Mouse (Mus musculus) neural tube, embryonic 15.5 days (tissue): ENCODE measurements around the gene Stk25. TPM values are rescaled to one million over a fixed set of nuclear protein-coding genes. Genes with fewer than 3 reads are reported as not detected.

Source experiments
- ATAC-seq: fragments of 200-750 bp; cut with Nextera tagmentation; 2 replicates; pipeline ENCODE4 v1.8.0; 2017; ENCODE audit warnings: mild to moderate bottlenecking, moderate TSS enrichment, moderate library complexity; ENCODE audit not compliant: low FRiP score
- H3K27ac ChIP-seq: fragments of 300-500 bp; sonication (generic); replicated peaks from 2 replicates; pipeline ENCODE4 v1.5.1; 2015; ENCODE audit warnings: mild to moderate bottlenecking, inconsistent platforms
- H3K27me3 ChIP-seq: fragments of 300-500 bp; sonication (generic); replicated peaks from 2 replicates; pipeline ENCODE4 v1.6.1; 2015; ENCODE audit warnings: inconsistent platforms
- H3K36me3 ChIP-seq: fragments of 300-500 bp; sonication (generic); 2 replicates; pipeline ENCODE4 v1.6.1; 2015; ENCODE audit warnings: inconsistent platforms
- H3K4me1 ChIP-seq: fragments of 300-500 bp; sonication (generic); 2 replicates; pipeline ENCODE4 v1.6.1; 2015; ENCODE audit warnings: inconsistent platforms
- H3K4me2 ChIP-seq: fragments of 300-500 bp; sonication (generic); 2 replicates; pipeline ENCODE4 v1.6.1; 2015; ENCODE audit warnings: inconsistent platforms, mild to moderate bottlenecking, moderate library complexity
- H3K4me3 ChIP-seq: fragments of 300-500 bp; sonication (generic); replicated peaks from 2 replicates; pipeline ENCODE4 v1.5.1; 2015; ENCODE audit warnings: mild to moderate bottlenecking, inconsistent platforms
- H3K9ac ChIP-seq: fragments of 300-500 bp; sonication (generic); replicated peaks from 2 replicates; pipeline ENCODE4 v1.6.1; 2015; ENCODE audit warnings: mild to moderate bottlenecking, inconsistent platforms
- H3K9me3 ChIP-seq: fragments of 300-500 bp; sonication (generic); replicated peaks from 2 replicates; pipeline ENCODE4 v1.6.1; 2016; ENCODE audit warnings: inconsistent platforms
- WGBS: fragments of 180-500 bp; shearing (Covaris S2); methylation state at CpG from one replicate; pipeline ENCODE4 v1.1.7; 2015; ENCODE audit warnings: mixed read lengths; 5-methylcytosine and 5-hydroxymethylcytosine counted together
- polyA plus RNA-seq: library from polyadenylated mRNA; unstranded; fragments of >200 nt; fragmentation: Nextera tagmentation; extraction: Ambion mirVana; gene quantifications from 2 replicates; pipeline ENCODE4 v1.2.1, GENCODE M21; 2015

Gene Stk25
- polyA plus RNA-seq, 1 experiment from 2014 or later, result 346 TPM

GRCm38 (mm10) chr1:93691106-93691505 lies 32.6 kb upstream of the Stk25 start:
- ATAC-seq, result no peak
- H3K27me3 ChIP-seq, result no peaks in the 10 kb centered on the region

GRCm38 (mm10) chr1:93689901-93690496 lies 31.5 kb upstream of the Stk25 start:
- Histone ChIP-seq H3K36me3 (peaks cover 7% of the 10 kb centered on the region), H3K9ac (no peak overlapping the region), H3K9me3 (no peaks in the 10 kb centered on the region), H3K27ac (no peak overlapping the region), H3K4me2 (no peak overlapping the region), H3K4me3 (no peak overlapping the region), H3K4me1 (peaks cover 31% of the 10 kb centered on the region), H3K27me3 (no peaks in the 10 kb centered on the region)
- WGBS, result 84% methylated on average over 7 of the region's 7 CpGs
- no peak for ATAC-seq

More at GRCm38 (mm10) chr1:93691106-93691505, 32.6 kb upstream of the Stk25 start:
- Histone ChIP-seq H3K4me3 (no peak overlapping the region), H3K4me1 (peaks cover 27% of the 10 kb centered on the region), H3K4me2 (no peak overlapping the region), H3K36me3 (peaks cover 16% of the 10 kb centered on the region), H3K27ac (no peak overlapping the region), H3K9me3 (no peaks in the 10 kb centered on the region), H3K9ac (no peak overlapping the region)
- 95% methylated on average over 8 of the region's 8 CpGs for WGBS

- WGBS, result 62% methylated on average over 8 of the region's 8 CpGs
- no peaks in the 10 kb centered on the region; the same call in 1 of the 2 replicates for H3K27me3 ChIP-seq
These were observed 29.7 kb upstream of the Stk25 start for GRCm38 (mm10) chr1:93688154-93688553.

GRCm38 (mm10) chr1:93686961-93687320 lies 28.5 kb upstream of the Stk25 start:
- Histone ChIP-seq H3K27ac (peak overlapping the region; percentile 78), H3K9ac (peak overlapping the region; percentile 72), H3K4me1 (peaks cover 35% of the 10 kb centered on the region), H3K4me2 (peak overlapping the region; percentile 78), H3K27me3 (no peaks in the 10 kb centered on the region; the same call in 1 of the 2 replicates), H3K9me3 (no peaks in the 10 kb centered on the region), H3K36me3 (peaks cover 3% of the 10 kb centered on the region; the same call in 1 of the 2 replicates), H3K4me3 (peak overlapping the region; percentile 62)
- no peak for ATAC-seq
- 22% methylated on average over 3 of the region's 3 CpGs for WGBS

More at GRCm38 (mm10) chr1:93688154-93688553, 29.7 kb upstream of the Stk25 start:
- Histone ChIP-seq H3K27ac (no peak overlapping the region), H3K4me1 (peaks cover 35% of the 10 kb centered on the region), H3K9me3 (no peaks in the 10 kb centered on the region), H3K4me3 (no peak overlapping the region), H3K9ac (no peak overlapping the region), H3K4me2 (peak overlapping the region; percentile 78), H3K36me3 (peaks cover 3% of the 10 kb centered on the region; the same call in 1 of the 2 replicates)
- ATAC-seq, result no peak

- WGBS, result 1% methylated on average over 51 of the region's 51 CpGs
- peak; percentile 91 for ATAC-seq
- peaks cover 35% of the 10 kb centered on the region for H3K4me1 ChIP-seq
- peak overlapping the region; percentile 78 for H3K4me2 ChIP-seq
- no peaks in the 10 kb centered on the region for H3K36me3 ChIP-seq
- no peaks in the 10 kb centered on the region; the same call in 1 of the 2 replicates for H3K27me3 ChIP-seq
- H3K9ac ChIP-seq, result peak overlapping the region; percentile 72
- peak overlapping the region; percentile 78 for H3K27ac ChIP-seq
- H3K4me3 ChIP-seq, result peak overlapping the region; percentile 62
- H3K9me3 ChIP-seq, result no peaks in the 10 kb centered on the region
These were observed 27.9 kb upstream of the Stk25 start for GRCm38 (mm10) chr1:93686245-93686960.

- under 1% methylated on average over 73 of the region's 78 CpGs for WGBS
- Histone ChIP-seq H3K27me3 (no peaks in the 10 kb centered on the region; the same call in 1 of the 2 replicates), H3K36me3 (no peaks in the 10 kb centered on the region), H3K9ac (peak within 1 kb of the TSS; percentile 72), H3K4me3 (peak within 1 kb of the TSS; percentile 62), H3K9me3 (no peaks in the 10 kb centered on the region), H3K27ac (peak within 1 kb of the TSS; percentile 78), H3K4me1 (peaks cover 35% of the 10 kb centered on the region), H3K4me2 (peak within 1 kb of the TSS; percentile 78)
- ATAC-seq, result peak; percentile 55
These were observed 27.2 kb upstream of the Stk25 start, which contains the start of gene Bok for GRCm38 (mm10) chr1:93685401-93686244. Bok (plus strand) TSS chr1:93685660.

GRCm38 (mm10) chr1:93679889-93680568 lies 21.6 kb upstream of the Stk25 start:
- Histone ChIP-seq H3K27ac (no peak overlapping the region), H3K4me1 (0 out of 2 replicates have a peak, but pooled peaks cover 4% of the 10 kb centered on the region), H3K9me3 (no peaks in the 10 kb centered on the region), H3K4me3 (no peak overlapping the region), H3K4me2 (no peak overlapping the region), H3K9ac (no peak overlapping the region), H3K27me3 (no peaks in the 10 kb centered on the region; the same call in 1 of the 2 replicates), H3K36me3 (no peaks in the 10 kb centered on the region)
- no peak for ATAC-seq
- WGBS, result 79% methylated on average over 7 of the region's 7 CpGs

- no peak overlapping the region for H3K4me3 ChIP-seq
- no peak for ATAC-seq
- H3K4me2 ChIP-seq, result no peak overlapping the region
- no peaks in the 10 kb centered on the region for H3K9me3 ChIP-seq
- WGBS, result 73% methylated on average over 2 of the region's 2 CpGs
- no peaks in the 10 kb centered on the region for H3K4me1 ChIP-seq
- no peaks in the 10 kb centered on the region for H3K36me3 ChIP-seq
- no peaks in the 10 kb centered on the region for H3K27me3 ChIP-seq
- no peak overlapping the region for H3K9ac ChIP-seq
- no peak overlapping the region for H3K27ac ChIP-seq
These were observed 19.9 kb upstream of the Stk25 start for GRCm38 (mm10) chr1:93678386-93678785.

GRCm38 (mm10) chr1:93672682-93673081 lies 14.2 kb upstream of the Stk25 start:
- no peak for ATAC-seq
- H3K27me3 ChIP-seq, result no peaks in the 10 kb centered on the region
- no peaks in the 10 kb centered on the region for H3K36me3 ChIP-seq
- WGBS, result 92% methylated on average over 5 of the region's 5 CpGs
- H3K9ac ChIP-seq, result no peak overlapping the region
- H3K9me3 ChIP-seq, result no peaks in the 10 kb centered on the region
- H3K4me3 ChIP-seq, result no peak overlapping the region
- peaks cover 13% of the 10 kb centered on the region for H3K4me1 ChIP-seq
- no peak overlapping the region for H3K27ac ChIP-seq
- no peak overlapping the region for H3K4me2 ChIP-seq

- no peak overlapping the region for H3K4me2 ChIP-seq
- ATAC-seq, result no peak
- no peak overlapping the region for H3K27ac ChIP-seq
- H3K4me3 ChIP-seq, result no peak overlapping the region
- no peaks in the 10 kb centered on the region for H3K27me3 ChIP-seq
- no peaks in the 10 kb centered on the region for H3K9me3 ChIP-seq
- H3K4me1 ChIP-seq, result peaks cover 13% of the 10 kb centered on the region
- H3K9ac ChIP-seq, result no peak overlapping the region
- H3K36me3 ChIP-seq, result no peaks in the 10 kb centered on the region
These were observed 11.5 kb upstream of the Stk25 start for GRCm38 (mm10) chr1:93669941-93670340.
